Comparison of ENCODE assay signal across 8 mouse cellular contexts in genomic region chr7:112226446-112227265, GRCm38 (mm10). TPM values are rescaled to one million over a fixed set of nuclear protein-coding genes. Genes with fewer than 3 reads are reported as not detected.
A peak's percentile ranks its signal among the peaks of the same experiment; 100 is the strongest.
DNase-seq lines count a peak whose midpoint lies in the region; ATAC-seq and TF ChIP-seq lines count a peak whose summit lies in the region.

No protein-coding gene starts in this region.

- no peaks in the 10 kb centered on the region for H3K9me3 ChIP-seq in heart, embryonic 14.5 days (ENCODE audit: control insufficient read depth, low read length)
- H3K9me3 ChIP-seq in limb, embryonic 11.5 days (ENCODE audit: control insufficient read depth, low read length), result no peaks in the 10 kb centered on the region
- H3K9me3 ChIP-seq in midbrain, embryonic 13.5 days, result no peaks in the 10 kb centered on the region

- no peak for TF ChIP-seq POLR2A in cerebellum, adult 2 months (IDR thresholded peaks at IDR 0.05; ENCODE audit: borderline replicate concordance, insufficient read depth, low read length)

- H3K9ac ChIP-seq in heart, embryonic 14.5 days (ENCODE audit: low read length), result peak overlapping the region; percentile 99
- no peak overlapping the region for H3K9ac ChIP-seq in limb, embryonic 11.5 days (ENCODE audit: low read length)
- peak overlapping the region; percentile 69 for H3K9ac ChIP-seq in midbrain, embryonic 13.5 days (replicated peaks)

- peak overlapping the region; percentile 84 for H3K4me3 ChIP-seq in cerebellum, adult 2 months (replicated peaks; ENCODE audit: insufficient read depth, low read depth, low read length)
- peak overlapping the region; percentile 82 for H3K4me3 ChIP-seq in brown adipose tissue, adult 24 weeks (ENCODE audit: insufficient read depth, low read depth, low read length)
- H3K4me3 ChIP-seq in heart, embryonic 14.5 days (ENCODE audit: control insufficient read depth in 1 of 2, insufficient read depth in 1 of 2, low read depth in 1 of 2, low read length in 2 of 2), result peak overlapping the region; percentile 84 to 97
- H3K4me3 ChIP-seq in limb, embryonic 11.5 days (ENCODE audit: low read depth, low read length), result peak overlapping the region; percentile 45
- H3K4me3 ChIP-seq in midbrain, embryonic 13.5 days (replicated peaks), result peak overlapping the region; percentile 66

- H3K4me2 ChIP-seq in heart, embryonic 14.5 days (ENCODE audit: low read length), result peak overlapping the region; percentile 77
- H3K4me2 ChIP-seq in limb, embryonic 11.5 days (ENCODE audit: low read depth, severe bottlenecking), result peak overlapping the region; percentile 66
- H3K4me2 ChIP-seq in midbrain, embryonic 13.5 days (replicated peaks), result peak overlapping the region; percentile 98

- H3K27ac ChIP-seq in cerebellum, adult 2 months (ENCODE audit: insufficient read depth, low read length), result peak overlapping the region; percentile 93
- H3K27ac ChIP-seq in brown adipose tissue, adult 24 weeks (replicated peaks; ENCODE audit: low read depth, low read length), result no peak overlapping the region
- H3K27ac ChIP-seq in heart, embryonic 14.5 days (replicated peaks in 1 of 2; ENCODE audit: control insufficient read depth in 1 of 2, insufficient read depth in 1 of 2, low read depth in 2 of 2, low read length in 2 of 2), result peak overlapping the region; percentile 78 to 93
- H3K27ac ChIP-seq in limb, embryonic 11.5 days (replicated peaks; ENCODE audit: low read depth, low read length), result no peak overlapping the region
- no peak overlapping the region for H3K27ac ChIP-seq in midbrain, embryonic 13.5 days

- TF ChIP-seq CTCF in cerebellum, adult 2 months (IDR thresholded peaks at IDR 0.05; ENCODE audit: borderline replicate concordance, insufficient read depth, low read depth, low read length), result peak; percentile 19; the same call in 1 of the 2 replicates

- peaks cover 41% of the 10 kb centered on the region for H3K36me3 ChIP-seq in heart, embryonic 14.5 days (ENCODE audit: control insufficient read depth, insufficient read depth, low read length)
- no peaks in the 10 kb centered on the region for H3K36me3 ChIP-seq in limb, embryonic 11.5 days (ENCODE audit: control insufficient read depth, insufficient read depth, low read length)
- no peaks in the 10 kb centered on the region for H3K36me3 ChIP-seq in midbrain, embryonic 13.5 days

- no peak for ATAC-seq in heart, embryonic 14.5 days (ENCODE audit: insufficient number of reproducible peaks, insufficient read depth, low FRiP score, low read depth)
- ATAC-seq in limb, embryonic 11.5 days (ENCODE audit: insufficient number of reproducible peaks, low FRiP score, low TSS enrichment, low read depth), result no peak
- ATAC-seq in midbrain, embryonic 13.5 days, result peak; percentile 19; the same call in 1 of the 2 replicates

- peaks cover 45% of the 10 kb centered on the region for H3K4me1 ChIP-seq in cerebellum, adult 2 months (ENCODE audit: control insufficient read depth, insufficient read depth, low read length)
- peaks cover 4% of the 10 kb centered on the region; the same call in 1 of the 2 replicates for H3K4me1 ChIP-seq in brown adipose tissue, adult 24 weeks (ENCODE audit: control insufficient read depth, insufficient read depth, insufficient read length, low read length)
- peaks cover 48 to 74% of the 10 kb centered on the region in 2 experiments for H3K4me1 ChIP-seq in heart, embryonic 14.5 days (ENCODE audit: control insufficient read depth in 2 of 2, insufficient read depth in 2 of 2, low read length in 2 of 2)
- 0 out of 2 replicates have a peak, but pooled peaks cover 7% of the 10 kb centered on the region for H3K4me1 ChIP-seq in limb, embryonic 11.5 days (ENCODE audit: control insufficient read depth, insufficient read depth, low read length)
- peaks cover 20% of the 10 kb centered on the region for H3K4me1 ChIP-seq in midbrain, embryonic 13.5 days (replicated peaks)

- DNase-seq in cerebellum, adult 2 months, result peak; percentile 56 to 67
- no peak for DNase-seq in cerebellum, postnatal 4 days (ENCODE audit: low spot score in 2 of 2)
- peak; percentile 69 for DNase-seq in limb, embryonic 11.5 days (ENCODE audit: low spot score)
- DNase-seq in frontal cortex, postnatal 36 days (ENCODE audit: low spot score in 2 of 2), result no peak
- DNase-seq in thymus, postnatal 0 days (ENCODE audit: low spot score), result no peak

- no peaks in the 10 kb centered on the region for H3K27me3 ChIP-seq in cerebellum, adult 2 months (ENCODE audit: control insufficient read depth, insufficient read depth, low read length)
- no peaks in the 10 kb centered on the region for H3K27me3 ChIP-seq in heart, embryonic 14.5 days (ENCODE audit: control insufficient read depth, insufficient read depth, low read length)
- H3K27me3 ChIP-seq in limb, embryonic 11.5 days (ENCODE audit: control insufficient read depth, insufficient read depth, low read length), result peaks cover 23% of the 10 kb centered on the region
- H3K27me3 ChIP-seq in midbrain, embryonic 13.5 days, result peaks cover 51% of the 10 kb centered on the region

- 2% methylated on average over 24 of the region's 24 CpGs for WGBS in cerebellum, adult 2 months
- WGBS in heart, embryonic 14.5 days, result under 1% methylated on average over 24 of the region's 24 CpGs
- 6% methylated on average over 24 of the region's 24 CpGs for WGBS in limb, embryonic 11.5 days
- 4% methylated on average over 24 of the region's 24 CpGs for WGBS in midbrain, embryonic 13.5 days

RNA-seq across cellular contexts. Expression of gene Mical2, which starts 1.0 kb away (rescaled TPM):
- polyA plus RNA-seq in cerebellum, adult 2 months (2012; rRNA removed), result 173 and 203 TPM in 2 replicates
- 11.3 and 18.7 TPM in 2 replicates for polyA plus RNA-seq in brown adipose tissue, adult 24 weeks (2012; ENCODE audit: insufficient read depth, insufficient read length, missing spikeins)
- 140 and 146 TPM in 2 replicates for polyA plus RNA-seq in heart, embryonic 14.5 days (2014; fragmentation: Nextera tagmentation; extraction: Ambion mirVana)
- polyA plus RNA-seq in limb, embryonic 11.5 days (2014; fragmentation: Nextera tagmentation; extraction: Ambion mirVana), result 2.3 and 2.4 TPM in 2 replicates
- polyA plus RNA-seq in midbrain, embryonic 13.5 days (2015; fragmentation: Nextera tagmentation; extraction: Ambion mirVana), result 1.5 TPM in 2 replicates
- 0.51 and 0.85 TPM in 2 replicates for polyA plus RNA-seq in thymus, postnatal 0 days (2015; fragmentation: Nextera tagmentation; extraction: Ambion mirVana)

Comparison
In these comparisons a context has a peak if more than half of its experiments do, and no peak if none do; other contexts are left out.
1. DNase-seq: peak in cerebellum, adult 2 months (2 of 2) and limb, embryonic 11.5 days (single experiment); none in cerebellum, postnatal 4 days (0 of 2), frontal cortex, postnatal 36 days (0 of 2) and thymus, postnatal 0 days (single experiment).
2. H3K27ac ChIP-seq: peak in cerebellum, adult 2 months (single experiment) and heart, embryonic 14.5 days (2 of 2); none in brown adipose tissue, adult 24 weeks (single experiment), limb, embryonic 11.5 days (single experiment) and midbrain, embryonic 13.5 days (single experiment).
3. Peak in every context shown above with its lines, with median percentiles within 50 percentile points of each other: H3K4me3 ChIP-seq and H3K4me2 ChIP-seq.